Mouse (Mus musculus) liver, postnatal 0 days (tissue): ENCODE measurements around the gene 4931406C07Rik. TPM values are rescaled to one million over a fixed set of nuclear protein-coding genes. Genes with fewer than 3 reads are reported as not detected.

Source experiments
- ATAC-seq: fragments of 200-750 bp; cut with Nextera tagmentation; 2 replicates; pipeline ENCODE4 v1.8.0; 2017; ENCODE audit warnings: mild to moderate bottlenecking, moderate library complexity
- DNase-seq: peaks from one replicate; pipeline ENCODE4 v3.0.0-alpha.2; 2016
- H3K27ac ChIP-seq: fragments of 300-500 bp; sonication (generic); 2 replicates; pipeline ENCODE4 v1.5.1; 2014; ENCODE audit warnings: antibody characterized with exemption, moderate library complexity, mild to moderate bottlenecking, low read depth
- H3K27me3 ChIP-seq: fragments of 300-500 bp; sonication (generic); 2 replicates; pipeline ENCODE4 v1.6.1; 2014; ENCODE audit warnings: low read length, control low read depth, mixed read lengths; ENCODE audit not compliant: insufficient read depth
- H3K36me3 ChIP-seq: fragments of 300-500 bp; sonication (generic); replicated peaks from 2 replicates; pipeline ENCODE4 v1.6.1; 2014; ENCODE audit warnings: mild to moderate bottlenecking, control low read depth, low read length, moderate library complexity, mixed read lengths; ENCODE audit not compliant: insufficient read depth
- H3K4me1 ChIP-seq: fragments of 300-500 bp; sonication (generic); 2 replicates; pipeline ENCODE4 v1.6.1; 2014; ENCODE audit warnings: antibody characterized with exemption, mild to moderate bottlenecking, control low read depth; ENCODE audit not compliant: insufficient read depth
- H3K4me2 ChIP-seq: fragments of 300-500 bp; sonication (generic); 2 replicates; pipeline ENCODE4 v1.6.1; 2014; ENCODE audit warnings: low read depth, mild to moderate bottlenecking, low read length, moderate library complexity, mixed read lengths
- H3K4me3 ChIP-seq: fragments of 300-500 bp; sonication (generic); 2 replicates; pipeline ENCODE4 v1.5.1; 2014; ENCODE audit warnings: low read depth, low read length
- H3K9ac ChIP-seq: fragments of 300-500 bp; sonication (generic); replicated peaks from 2 replicates; pipeline ENCODE4 v1.6.1; 2014; ENCODE audit warnings: mild to moderate bottlenecking, moderate library complexity
- H3K9me3 ChIP-seq: fragments of 300-500 bp; sonication (generic); 2 replicates; pipeline ENCODE4 v1.6.1; 2016; ENCODE audit warnings: mild to moderate bottlenecking, control low read depth, low read length, mixed read lengths
- CTCF ChIP-seq: sonication (generic); IDR thresholded peaks from 2 replicates; pipeline ENCODE4 v1.5.1; 2016; ENCODE audit warnings: antibody characterized with exemption, low read depth
- EP300 ChIP-seq: IDR thresholded peaks from 2 replicates; pipeline ENCODE4 v1.6.1; 2016; ENCODE audit warnings: antibody characterized with exemption, low read depth, mild to moderate bottlenecking
- WGBS: fragments of 180-500 bp; shearing (Covaris S2); extraction: QIAGEN DNeasy Blood & Tissue Kit; methylation state at CpG from one replicate; pipeline ENCODE4 v1.1.7; 2014; ENCODE audit not compliant: insufficient replicate concordance; 5-methylcytosine and 5-hydroxymethylcytosine counted together
- microRNA-seq: library from miRNA; unstranded; fragments of <30 nt; microRNA quantifications from one replicate; pipeline ENCODE4, GENCODE M21; 2016
- polyA plus RNA-seq: library from polyadenylated mRNA; unstranded; fragments of >200 nt; fragmentation: Nextera tagmentation; extraction: Ambion mirVana; gene quantifications from 2 replicates; pipeline ENCODE4 v1.2.1, GENCODE M21; 2015

Gene 4931406C07Rik
- polyA plus RNA-seq, 1 experiment from 2014 or later: 27.6 TPM

DNA sequence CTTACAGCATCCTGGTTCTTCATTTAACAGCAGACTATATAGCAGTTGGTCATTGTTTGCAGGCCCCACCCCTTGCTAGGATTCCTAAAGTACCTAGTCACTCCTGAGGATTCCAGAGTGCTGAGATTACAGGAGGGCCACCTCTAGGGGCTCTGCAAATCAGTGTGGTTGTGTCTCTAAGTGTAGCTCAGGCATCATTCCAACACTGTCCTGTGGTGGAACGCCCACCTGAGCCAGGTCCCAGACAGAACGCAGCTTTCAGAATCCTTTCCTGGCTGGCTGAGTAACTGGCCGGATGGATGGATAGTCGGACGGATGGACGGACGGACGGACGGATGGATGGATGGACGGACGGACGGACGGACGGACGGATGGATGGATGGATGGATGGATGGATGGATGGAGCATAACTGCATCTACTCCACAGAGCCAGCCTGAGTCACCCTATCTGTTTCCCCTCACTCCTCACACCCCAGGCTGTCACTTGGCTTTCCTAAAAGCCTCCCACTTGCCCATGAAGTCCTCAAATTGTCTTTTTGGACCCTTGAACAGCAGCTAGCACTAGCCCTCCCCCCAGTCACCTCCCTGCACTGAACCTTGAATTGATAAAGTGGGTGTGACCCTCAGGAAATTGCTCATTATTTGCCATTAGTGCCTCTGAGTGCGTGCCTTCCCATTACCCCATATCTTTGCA, 67.8 kb downstream of the 4931406C07Rik start:
- 68% methylated on average over 16 of the region's 16 CpGs for WGBS
- peak overlapping the region; percentile 70 for H3K4me2 ChIP-seq
- H3K27me3 ChIP-seq: 0 out of 2 replicates have a peak, but pooled peaks cover 14% of the 10 kb centered on the region
- ATAC-seq (no peak), DNase-seq (peak; percentile 6)
- H3K9me3 ChIP-seq: no peaks in the 10 kb centered on the region
- no peak overlapping the region for H3K27ac ChIP-seq
- H3K4me3 ChIP-seq: peak overlapping the region; percentile 39
- peak overlapping the region; percentile 50; the same call in 1 of the 2 replicates for H3K9ac ChIP-seq
- H3K36me3 ChIP-seq: no peaks in the 10 kb centered on the region
- no peaks in the 10 kb centered on the region for H3K4me1 ChIP-seq
- no peak for TF ChIP-seq EP300
- TF ChIP-seq CTCF: no peak

DNA sequence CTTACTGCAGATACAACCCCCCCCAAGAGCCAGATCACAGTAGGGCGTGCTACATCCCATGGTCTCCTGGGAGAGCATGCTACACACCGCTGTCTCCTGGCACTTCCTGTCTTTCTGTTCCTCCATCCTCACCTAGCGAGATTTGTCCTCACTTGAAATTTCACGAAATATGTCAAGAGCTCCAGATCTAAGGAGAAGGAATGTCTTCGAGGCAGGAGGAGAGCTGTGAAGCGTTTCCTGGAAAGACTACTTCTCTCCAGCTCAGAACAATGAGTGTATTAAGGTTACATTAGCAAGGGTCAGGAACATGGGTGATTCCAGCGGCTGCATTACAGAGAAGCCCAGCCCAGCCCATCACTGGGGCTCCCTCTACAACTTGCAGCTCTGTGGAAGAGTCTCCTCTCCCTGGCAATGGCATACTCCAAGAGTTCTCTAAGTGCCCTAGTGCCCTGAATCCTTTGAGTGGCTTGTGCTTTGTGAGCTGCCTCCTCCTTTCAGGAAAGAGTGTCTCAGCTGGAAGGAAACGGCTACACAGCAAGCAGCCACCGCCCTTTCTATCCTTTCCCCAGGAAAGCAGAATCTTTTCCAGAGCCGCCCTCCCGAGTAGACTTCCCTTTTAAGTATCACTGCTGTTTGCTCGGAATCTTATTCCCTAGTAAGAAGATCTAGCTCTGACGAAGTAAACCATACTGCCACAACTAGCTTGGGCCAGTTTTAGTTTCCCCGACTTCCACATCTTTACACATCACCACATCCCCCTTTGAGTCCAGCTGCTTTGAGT, 68.5 kb downstream of the 4931406C07Rik start:
- TF ChIP-seq CTCF (no peak), EP300 (no peak)
- H3K9me3 ChIP-seq: no peaks in the 10 kb centered on the region; the same call in 1 of the 2 replicates
- no peak overlapping the region for H3K4me2 ChIP-seq
- ATAC-seq (no peak), DNase-seq (no peak)
- 49% methylated on average over 14 of the region's 14 CpGs for WGBS
- no peak overlapping the region for H3K27ac ChIP-seq
- 0 out of 2 replicates have a peak, but pooled peaks cover 14% of the 10 kb centered on the region for H3K27me3 ChIP-seq
- no peaks in the 10 kb centered on the region for H3K36me3 ChIP-seq
- no peak overlapping the region for H3K9ac ChIP-seq
- H3K4me3 ChIP-seq: no peak overlapping the region
- H3K4me1 ChIP-seq: no peaks in the 10 kb centered on the region

DNA sequence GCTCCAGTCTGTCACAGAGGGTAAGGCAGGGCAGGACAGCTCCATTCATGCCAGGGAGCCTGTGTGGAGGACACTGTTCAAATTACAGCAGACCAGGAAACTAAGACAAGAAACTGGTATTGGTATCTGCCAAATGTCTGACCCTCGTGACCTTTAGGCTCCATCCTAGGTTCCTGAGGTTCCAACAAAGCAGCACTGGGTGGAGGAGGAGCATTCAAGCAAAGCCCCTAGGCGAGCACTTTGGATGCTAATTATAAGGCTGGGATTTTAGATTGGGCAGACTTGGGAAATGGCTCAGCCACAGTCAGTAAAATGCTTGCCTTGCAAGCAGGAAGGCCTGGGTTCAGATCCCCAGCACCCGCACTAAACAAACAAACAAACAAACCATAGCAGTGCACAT, 70.3 kb downstream of the 4931406C07Rik start:
- H3K4me1 ChIP-seq: no peaks in the 10 kb centered on the region
- no peak overlapping the region for H3K27ac ChIP-seq
- no peak overlapping the region for H3K4me2 ChIP-seq
- peaks cover 6% of the 10 kb centered on the region; the same call in 1 of the 2 replicates for H3K9me3 ChIP-seq
- H3K4me3 ChIP-seq: no peak overlapping the region
- 0 out of 2 replicates have a peak, but pooled peaks cover 14% of the 10 kb centered on the region for H3K27me3 ChIP-seq
- 72% methylated on average over 3 of the region's 3 CpGs for WGBS
- no peak for DNase-seq
- no peak overlapping the region for H3K9ac ChIP-seq
- no peak for ATAC-seq
- no peaks in the 10 kb centered on the region for H3K36me3 ChIP-seq
- TF ChIP-seq CTCF (no peak), EP300 (no peak)

DNA sequence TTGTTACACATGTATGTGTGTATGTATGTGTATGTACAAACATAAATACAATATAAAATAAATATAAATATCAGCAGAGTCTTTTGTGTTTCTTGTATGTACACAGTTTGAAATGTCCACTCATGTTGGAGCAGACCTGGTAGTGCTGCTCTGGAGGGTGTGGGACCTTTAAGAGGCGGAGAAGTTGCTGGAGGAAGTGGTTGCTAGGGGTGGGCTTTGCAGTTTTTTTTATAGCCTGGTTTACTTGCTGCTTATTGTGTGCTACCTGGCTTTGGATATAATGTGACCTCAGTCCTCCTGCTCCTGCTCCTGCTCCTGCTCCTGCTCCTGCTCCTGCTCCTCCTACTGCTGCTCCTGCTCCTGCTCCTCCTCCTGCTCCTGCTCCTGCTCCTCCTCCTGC, 72.6 kb downstream of the 4931406C07Rik start:
- no peak for DNase-seq
- H3K4me1 ChIP-seq: no peaks in the 10 kb centered on the region
- 71% methylated on average over 1 of the region's 1 CpGs for WGBS
- H3K4me3 ChIP-seq: no peak overlapping the region
- no peak for TF ChIP-seq EP300
- no peak for TF ChIP-seq CTCF
- H3K27ac ChIP-seq: no peak overlapping the region
- no peaks in the 10 kb centered on the region for H3K36me3 ChIP-seq
- no peak for ATAC-seq
- 0 out of 2 replicates have a peak, but pooled peaks cover 3% of the 10 kb centered on the region for H3K27me3 ChIP-seq
- peaks cover 6% of the 10 kb centered on the region; the same call in 1 of the 2 replicates for H3K9me3 ChIP-seq
- H3K9ac ChIP-seq: no peak overlapping the region
- no peak overlapping the region for H3K4me2 ChIP-seq

Small RNA genes within 50 kb of the gene (microRNA-seq; reads per million reads assigned to microRNA genes)
- gene Gm49349 (not detected), gene mmu-mir-7650 (not detected)

Other genes with a start within 250 kb of the 4931406C07Rik start
- gene Hephl1, start 194.3 kb downstream of the 4931406C07Rik start, polyA plus RNA-seq: 0.02 TPM in 1 of 2 replicates, not detected in the other
- 0.22 and 0.39 TPM in 2 replicates for gene Vstm5, start 67.4 kb downstream of the 4931406C07Rik start, polyA plus RNA-seq
- gene Med17, start 26.5 kb downstream of the 4931406C07Rik start, polyA plus RNA-seq: 12.3 and 13.6 TPM in 2 replicates
- 30.5 and 31.1 TPM in 2 replicates for gene Taf1d, start 234 bp downstream of the 4931406C07Rik start, polyA plus RNA-seq
- gene Cep295, start 51.3 kb upstream of the 4931406C07Rik start, polyA plus RNA-seq: 4.5 and 4.8 TPM in 2 replicates
- gene Smco4, start 187.0 kb upstream of the 4931406C07Rik start, polyA plus RNA-seq: 0.96 and 1.3 TPM in 2 replicates